Mouse (Mus musculus) ES-E14 (cell line): ENCODE measurements around the gene 1700069L16Rik.

Experiments used
- MAFK ChIP-seq: IDR thresholded peaks from 2 replicates; pipeline ENCODE4 v1.6.1; 2014; ENCODE audit warnings: mild to moderate bottlenecking, low read depth, low read length, inconsistent platforms; ENCODE audit not compliant: insufficient read depth
- ZC3H11A ChIP-seq: IDR thresholded peaks from 2 replicates; pipeline ENCODE4 v1.6.1; 2012; ENCODE audit warnings: low read depth, mild to moderate bottlenecking, inconsistent platforms, low read length, borderline replicate concordance

- TF ChIP-seq MAFK (no peak), ZC3H11A (no peak)
Measured at GRCm38 (mm10) chr5:113681219-113681618, 43.4 kb downstream of the 1700069L16Rik start.
